In the genomic region with DNA sequence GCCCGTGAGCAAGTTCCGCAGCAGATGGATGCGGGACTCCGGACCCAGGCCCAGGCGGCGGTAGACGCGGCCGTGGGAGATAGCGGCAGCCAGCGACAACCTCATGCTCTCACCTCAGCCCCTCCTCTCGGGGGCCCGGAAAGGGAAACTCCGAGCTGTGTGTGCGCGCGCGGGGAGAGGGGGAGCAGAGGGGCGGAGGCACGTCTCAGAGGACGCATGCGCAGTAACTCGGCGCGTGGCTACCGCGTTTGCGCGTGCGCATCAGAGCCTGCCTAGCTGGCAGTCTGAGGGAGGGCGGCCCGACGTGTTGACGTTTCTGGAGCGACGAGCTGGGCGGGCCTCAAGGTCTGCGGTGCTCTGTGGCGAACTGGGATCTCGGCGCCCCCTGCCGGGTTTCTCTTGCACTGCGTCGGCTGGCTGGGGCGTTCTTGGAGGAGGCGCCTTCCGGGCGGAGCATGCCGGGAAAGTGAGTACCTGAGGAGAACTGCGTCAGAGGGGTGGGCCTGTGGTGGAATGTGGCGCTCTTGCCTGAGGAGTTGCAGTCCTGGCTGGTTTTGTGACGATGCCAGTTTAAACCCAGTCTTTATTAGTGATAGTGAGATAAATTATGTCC, we compare ENCODE assay signal across 8 mouse cellular contexts. TPM values are rescaled to one million over a fixed set of nuclear protein-coding genes. Genes with fewer than 3 reads are reported as not detected.
A peak's percentile ranks its signal among the peaks of the same experiment; 100 is the strongest.
DNase-seq lines count a peak whose midpoint lies in the region; ATAC-seq and TF ChIP-seq lines count a peak whose summit lies in the region.

A gene (minus strand): TSS at position 223 of the 613 bp plus-strand sequence.

- TF ChIP-seq CTCF in bone marrow macrophage, adult 2 months (IDR thresholded peaks at IDR 0.05; ENCODE audit: low read depth, low read length) = peak; percentile 37; the same call in 1 of the 2 replicates
- TF ChIP-seq CTCF in embryonic fibroblast, embryonic 13.5 days (IDR thresholded peaks at IDR 0.05; ENCODE audit: borderline replicate concordance, insufficient read depth, low read length) = peak; percentile 60

- peak within 1 kb of the TSS; percentile 94 for H3K9ac ChIP-seq in kidney, embryonic 14.5 days (ENCODE audit: low read depth, low read length)
- peak within 1 kb of the TSS; percentile 84 for H3K9ac ChIP-seq in limb, embryonic 15.5 days

- peak; percentile 100 for DNase-seq in A20 (ENCODE audit: low read depth, low spot score)
- peak; percentile 100 for DNase-seq in heart, adult 9 months (ENCODE audit: low spot score in 2 of 2)
- DNase-seq in monocyte, adult 2 months (ENCODE audit: low read depth in 1 of 2, low spot score in 2 of 2) = peak; percentile 99 to 100
- DNase-seq in spleen, postnatal 36 days (ENCODE audit: low spot score in 2 of 2) = peak; percentile 99 to 100

- no peak for TF ChIP-seq POLR2A in bone marrow macrophage, adult 2 months (IDR thresholded peaks at IDR 0.05; ENCODE audit: borderline replicate concordance, low read depth, low read length)
- peak; percentile 90 for TF ChIP-seq POLR2A in embryonic fibroblast, embryonic 13.5 days (IDR thresholded peaks at IDR 0.05; ENCODE audit: low read depth, low read length)

- peaks cover 24% of the 10 kb centered on the region; the same call in 1 of the 2 replicates for H3K36me3 ChIP-seq in kidney, embryonic 14.5 days (ENCODE audit: control insufficient read depth, insufficient read depth, low read length)
- H3K36me3 ChIP-seq in limb, embryonic 15.5 days = peaks cover 26% of the 10 kb centered on the region

- H3K9me3 ChIP-seq in kidney, embryonic 14.5 days (ENCODE audit: control insufficient read depth, low read length) = no peaks in the 10 kb centered on the region
- H3K9me3 ChIP-seq in limb, embryonic 15.5 days = no peaks in the 10 kb centered on the region

- peak; percentile 99 for ATAC-seq in kidney, embryonic 14.5 days (ENCODE audit: low FRiP score, low TSS enrichment)
- peak; percentile 98 for ATAC-seq in limb, embryonic 15.5 days (ENCODE audit: insufficient number of reproducible peaks, low FRiP score, low TSS enrichment, low read depth)

- peak within 1 kb of the TSS; percentile 75 for H3K27ac ChIP-seq in bone marrow macrophage, adult 2 months (ENCODE audit: insufficient read depth, low read depth, low read length)
- H3K27ac ChIP-seq in embryonic fibroblast, embryonic 13.5 days (ENCODE audit: insufficient read depth, low read length) = peak within 1 kb of the TSS; percentile 53
- peak within 1 kb of the TSS; percentile 88 for H3K27ac ChIP-seq in kidney, embryonic 14.5 days (ENCODE audit: low read depth, low read length)
- peak within 1 kb of the TSS; percentile 91 for H3K27ac ChIP-seq in limb, embryonic 15.5 days

- no peaks in the 10 kb centered on the region for H3K27me3 ChIP-seq in kidney, embryonic 14.5 days (ENCODE audit: control insufficient read depth, insufficient read depth, low read length)
- H3K27me3 ChIP-seq in limb, embryonic 15.5 days = no peaks in the 10 kb centered on the region

- peak within 1 kb of the TSS; percentile 95 for H3K4me3 ChIP-seq in bone marrow macrophage, adult 2 months (ENCODE audit: insufficient read depth, low read length)
- peak within 1 kb of the TSS; percentile 77 for H3K4me3 ChIP-seq in embryonic fibroblast, embryonic 13.5 days (ENCODE audit: insufficient read depth, low read length)
- peak within 1 kb of the TSS; percentile 90 for H3K4me3 ChIP-seq in kidney, embryonic 14.5 days (ENCODE audit: low read length)
- H3K4me3 ChIP-seq in limb, embryonic 15.5 days = peak within 1 kb of the TSS; percentile 67

- peaks cover 17% of the 10 kb centered on the region for H3K4me1 ChIP-seq in bone marrow macrophage, adult 2 months (ENCODE audit: control insufficient read depth, insufficient read depth, low read length)
- H3K4me1 ChIP-seq in embryonic fibroblast, embryonic 13.5 days (ENCODE audit: control insufficient read depth, insufficient read depth, low read length) = no peaks in the 10 kb centered on the region
- peaks cover 9% of the 10 kb centered on the region for H3K4me1 ChIP-seq in kidney, embryonic 14.5 days (ENCODE audit: control insufficient read depth, insufficient read depth, low read length)
- peaks cover 5% of the 10 kb centered on the region for H3K4me1 ChIP-seq in limb, embryonic 15.5 days

- WGBS in kidney, embryonic 14.5 days = under 1% methylated on average over 48 of the region's 52 CpGs
- under 1% methylated on average over 51 of the region's 52 CpGs for WGBS in limb, embryonic 15.5 days

- peak within 1 kb of the TSS; percentile 77 for H3K4me2 ChIP-seq in kidney, embryonic 14.5 days (replicated peaks; ENCODE audit: low read depth, low read length)
- H3K4me2 ChIP-seq in limb, embryonic 15.5 days = peak within 1 kb of the TSS; percentile 51

RNA-seq across cellular contexts. Expression of the gene that starts here (rescaled TPM):
- polyA plus RNA-seq in bone marrow macrophage, adult 2 months (2012; ENCODE audit: insufficient read depth, insufficient read length, missing spikeins) = 53.7 and 62.8 TPM in 2 replicates
- polyA plus RNA-seq in embryonic fibroblast, embryonic 13.5 days (2011; ENCODE audit: insufficient read length, low read depth, missing spikeins) = 129 and 140 TPM in 2 replicates
- 434 and 459 TPM in 2 replicates for polyA plus RNA-seq in kidney, embryonic 14.5 days (2014; fragmentation: Nextera tagmentation; extraction: Ambion mirVana)
- 329 and 341 TPM in 2 replicates for polyA plus RNA-seq in limb, embryonic 15.5 days (2015; fragmentation: Nextera tagmentation; extraction: Ambion mirVana)

Comparison
In these comparisons a context has a peak if more than half of its experiments do, and no peak if none do; other contexts are left out.
1. Peak in every context shown above with its lines: DNase-seq, ATAC-seq, H3K4me3 ChIP-seq and H3K27ac ChIP-seq.